Mouse (Mus musculus): ENCODE results near the gene Sulf2.

DNA sequence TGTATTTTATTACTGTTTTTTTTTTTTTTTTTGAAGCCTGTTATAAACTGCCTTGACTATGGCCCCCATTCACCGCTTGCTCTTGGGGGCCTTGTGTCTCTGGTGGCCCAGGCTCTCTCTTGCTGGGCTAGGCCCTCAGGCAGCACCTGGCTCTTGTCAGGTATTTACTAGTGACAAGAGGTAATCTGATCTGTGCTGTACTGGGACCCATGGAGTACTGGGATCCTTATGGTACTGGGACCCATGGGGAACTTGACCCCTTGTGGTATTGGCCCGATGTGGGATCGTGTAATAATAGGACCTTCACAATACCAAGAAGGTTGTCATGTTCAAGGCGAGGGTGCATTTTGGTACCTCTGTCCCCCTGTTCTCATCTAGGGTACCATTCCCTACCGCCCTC, 4.9 kb downstream of the Sulf2 start:
- TF ChIP-seq POLR2A (IDR thresholded peaks at IDR 0.05; ENCODE audit: low read depth, low read length) (no peak), CTCF (IDR thresholded peaks at IDR 0.05; ENCODE audit: extremely low read depth, insufficient read depth, insufficient read length, insufficient replicate concordance) (no peak)

Data from spleen, adult 2 months (tissue).